Mouse (Mus musculus): ENCODE results near the gene Nkx6-2. TPM values are rescaled to one million over a fixed set of nuclear protein-coding genes. Genes with fewer than 3 reads are reported as not detected.

The Nkx6-2 gene
- polyA plus RNA-seq, 1 experiment = 1.4 TPM

DNA sequence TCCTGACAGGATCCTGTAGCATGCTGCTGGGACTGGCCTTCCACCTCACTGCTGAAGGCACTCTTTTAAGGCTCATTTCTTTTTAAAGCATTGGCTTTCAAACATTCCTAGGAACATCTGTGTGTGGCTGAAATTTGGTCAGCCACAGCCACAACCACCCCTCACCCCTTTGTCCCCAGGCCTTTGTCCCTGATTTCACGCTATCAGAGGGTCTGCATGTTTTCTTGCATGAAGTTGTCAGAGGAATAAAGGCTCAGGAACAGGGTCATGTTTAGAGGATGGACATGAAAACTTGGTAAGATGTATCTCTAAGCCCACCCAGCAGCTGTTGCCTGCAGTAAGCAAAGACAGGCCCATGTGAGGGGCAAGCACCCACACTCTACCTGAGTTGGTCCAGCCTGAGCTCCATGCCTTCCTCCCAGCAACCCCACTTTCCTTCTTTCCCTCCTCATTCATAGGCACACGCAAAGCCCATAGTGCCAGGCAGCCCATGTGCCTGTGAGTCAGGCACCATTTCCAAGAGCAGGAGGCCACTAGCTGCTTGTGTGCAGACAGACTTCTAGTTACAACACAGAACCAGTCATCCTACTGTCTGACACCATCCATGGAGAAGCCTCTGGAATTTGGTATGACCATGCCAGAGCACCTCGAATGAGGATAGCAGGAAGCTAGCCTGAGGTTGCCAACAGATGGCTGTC, 32.4 kb downstream of the Nkx6-2 start:
- Histone ChIP-seq H3K4me1 (ENCODE audit: control insufficient read depth, insufficient read depth, low read length) (no peaks in the 10 kb centered on the region), H3K36me3 (ENCODE audit: control insufficient read depth, insufficient read depth, low read length, poor library complexity, severe bottlenecking) (no peaks in the 10 kb centered on the region), H3K27ac (ENCODE audit: insufficient read depth, low read length) (no peak overlapping the region), H3K9me3 (replicated peaks; ENCODE audit: control insufficient read depth, insufficient read depth, low read length, poor library complexity, severe bottlenecking) (no peaks in the 10 kb centered on the region), H3K4me3 (ENCODE audit: low read depth, low read length) (no peak overlapping the region), H3K9ac (ENCODE audit: low read depth, poor library complexity, severe bottlenecking) (no peak overlapping the region), H3K27me3 (ENCODE audit: control insufficient read depth, insufficient read depth, low read length, poor library complexity, severe bottlenecking) (no peaks in the 10 kb centered on the region)
- TF ChIP-seq CTCF (IDR thresholded peaks at IDR 0.05; ENCODE audit: low read depth, low read length) (no peak), EP300 (IDR thresholded peaks at IDR 0.05; ENCODE audit: insufficient read depth, low read depth, low read length) (no peak), POLR2A (IDR thresholded peaks at IDR 0.05; ENCODE audit: insufficient read depth, low read length) (no peak)

DNA sequence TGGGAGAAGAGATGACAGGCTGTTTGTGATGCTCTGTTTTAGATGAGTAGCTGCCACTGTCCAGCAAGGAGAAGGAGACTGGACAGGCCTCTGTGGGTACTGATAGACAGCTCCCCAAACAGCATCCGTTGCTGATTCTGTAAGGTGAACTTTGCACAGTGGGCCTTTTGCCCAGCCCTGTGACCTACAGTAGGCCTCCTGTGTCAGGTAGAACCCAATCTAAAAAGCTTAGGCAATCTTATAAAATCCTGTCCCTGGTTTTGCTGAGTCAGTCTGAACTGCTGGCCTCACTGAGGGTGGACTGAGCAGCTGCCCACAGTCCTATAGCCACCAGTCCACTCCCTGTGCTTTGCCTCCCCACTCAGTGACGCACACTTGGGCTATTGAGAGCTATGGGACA, 35.3 kb downstream of the Nkx6-2 start:
- Histone ChIP-seq H3K9me3 (replicated peaks; ENCODE audit: control insufficient read depth, insufficient read depth, low read length, poor library complexity, severe bottlenecking) (no peaks in the 10 kb centered on the region), H3K27ac (ENCODE audit: insufficient read depth, low read length) (no peak overlapping the region), H3K36me3 (ENCODE audit: control insufficient read depth, insufficient read depth, low read length, poor library complexity, severe bottlenecking) (no peaks in the 10 kb centered on the region), H3K27me3 (ENCODE audit: control insufficient read depth, insufficient read depth, low read length, poor library complexity, severe bottlenecking) (no peaks in the 10 kb centered on the region), H3K4me3 (ENCODE audit: low read depth, low read length) (no peak overlapping the region), H3K4me1 (ENCODE audit: control insufficient read depth, insufficient read depth, low read length) (no peaks in the 10 kb centered on the region), H3K9ac (ENCODE audit: low read depth, poor library complexity, severe bottlenecking) (no peak overlapping the region)
- TF ChIP-seq POLR2A (IDR thresholded peaks at IDR 0.05; ENCODE audit: insufficient read depth, low read length) (no peak), EP300 (IDR thresholded peaks at IDR 0.05; ENCODE audit: insufficient read depth, low read depth, low read length) (no peak), CTCF (IDR thresholded peaks at IDR 0.05; ENCODE audit: low read depth, low read length) (no peak)

DNA sequence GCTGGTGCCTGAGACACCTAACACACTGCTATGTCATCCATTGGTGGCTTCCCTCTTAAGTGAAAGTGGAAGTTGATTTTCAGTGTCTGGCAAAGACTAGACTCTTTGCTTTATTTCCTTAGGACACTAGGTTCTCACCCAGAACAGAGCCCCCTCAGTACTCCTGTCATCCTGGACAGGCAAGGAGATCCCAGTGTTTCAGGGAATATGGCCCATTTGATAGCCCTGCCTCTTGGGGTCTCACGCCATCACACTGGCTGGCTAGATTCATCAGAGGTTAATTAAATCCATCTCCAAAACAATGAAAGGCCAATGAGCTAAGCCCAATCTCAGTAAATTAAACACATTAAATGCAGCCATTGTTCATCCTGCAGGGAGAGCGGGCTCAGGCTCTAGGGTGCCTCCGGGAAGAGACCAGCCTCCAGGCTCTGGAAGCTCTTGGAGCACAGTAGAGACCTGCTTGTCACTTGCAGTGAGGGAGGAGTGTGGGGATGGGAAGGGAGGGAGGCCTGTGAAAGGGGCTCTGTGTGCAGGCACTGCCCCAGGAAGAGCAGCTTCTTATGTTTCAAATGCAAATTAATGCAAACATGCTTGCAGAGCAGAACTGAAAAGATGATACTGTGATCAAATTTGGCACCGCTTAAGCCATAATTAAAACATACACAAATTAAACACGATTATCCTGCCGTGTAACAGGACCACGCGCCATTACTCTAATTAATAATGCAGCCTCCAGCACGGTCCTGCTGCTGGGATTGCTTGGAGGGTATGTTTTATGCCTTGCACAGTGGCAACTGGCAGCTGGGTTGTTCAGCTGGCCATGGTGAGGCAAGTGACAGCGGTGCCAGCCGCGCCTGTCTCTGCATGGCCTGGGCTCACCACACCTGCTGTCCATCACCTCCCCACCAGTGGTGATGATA, 37.6 kb downstream of the Nkx6-2 start:
- no peak for TF ChIP-seq CTCF (IDR thresholded peaks at IDR 0.05; ENCODE audit: low read depth, low read length)
- no peak for TF ChIP-seq EP300 (IDR thresholded peaks at IDR 0.05; ENCODE audit: insufficient read depth, low read depth, low read length)
- no peak for TF ChIP-seq POLR2A (IDR thresholded peaks at IDR 0.05; ENCODE audit: insufficient read depth, low read length)
- Histone ChIP-seq H3K4me1 (ENCODE audit: control insufficient read depth, insufficient read depth, low read length) (no peaks in the 10 kb centered on the region), H3K9ac (ENCODE audit: low read depth, poor library complexity, severe bottlenecking) (no peak overlapping the region), H3K36me3 (ENCODE audit: control insufficient read depth, insufficient read depth, low read length, poor library complexity, severe bottlenecking) (no peaks in the 10 kb centered on the region), H3K9me3 (replicated peaks; ENCODE audit: control insufficient read depth, insufficient read depth, low read length, poor library complexity, severe bottlenecking) (no peaks in the 10 kb centered on the region), H3K27me3 (ENCODE audit: control insufficient read depth, insufficient read depth, low read length, poor library complexity, severe bottlenecking) (no peaks in the 10 kb centered on the region), H3K4me3 (ENCODE audit: low read depth, low read length) (no peak overlapping the region), H3K27ac (ENCODE audit: insufficient read depth, low read length) (no peak overlapping the region)

DNA sequence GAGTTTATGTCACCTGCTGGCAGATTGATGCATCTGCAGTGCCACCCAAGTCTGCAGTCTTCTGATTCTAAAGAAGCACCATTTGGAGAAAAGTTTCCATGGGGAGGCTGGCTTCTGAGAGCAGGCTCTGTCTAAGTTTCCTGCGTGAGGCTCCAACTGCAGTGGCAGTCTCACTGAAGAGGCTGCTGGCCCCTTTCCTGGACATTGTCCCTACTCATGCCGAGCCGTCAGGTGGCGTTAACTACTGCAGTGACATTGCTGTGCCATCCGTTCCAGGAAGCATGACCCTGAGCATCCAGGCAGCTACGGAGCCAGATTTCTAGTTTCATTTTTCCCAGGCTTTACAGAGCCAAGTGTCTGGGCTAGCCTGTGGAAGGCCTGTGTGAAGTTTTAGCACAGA, 41.2 kb downstream of the Nkx6-2 start:
- no peaks in the 10 kb centered on the region for H3K9me3 ChIP-seq (replicated peaks; ENCODE audit: control insufficient read depth, insufficient read depth, low read length, poor library complexity, severe bottlenecking)
- H3K4me1 ChIP-seq (ENCODE audit: control insufficient read depth, insufficient read depth, low read length) = peaks cover 3% of the 10 kb centered on the region
- no peaks in the 10 kb centered on the region for H3K36me3 ChIP-seq (ENCODE audit: control insufficient read depth, insufficient read depth, low read length, poor library complexity, severe bottlenecking)
- no peaks in the 10 kb centered on the region for H3K27me3 ChIP-seq (ENCODE audit: control insufficient read depth, insufficient read depth, low read length, poor library complexity, severe bottlenecking)
- H3K4me3 ChIP-seq (ENCODE audit: low read depth, low read length) = no peak overlapping the region
- H3K27ac ChIP-seq (ENCODE audit: insufficient read depth, low read length) = no peak overlapping the region
- H3K9ac ChIP-seq (ENCODE audit: low read depth, poor library complexity, severe bottlenecking) = no peak overlapping the region
- TF ChIP-seq CTCF (IDR thresholded peaks at IDR 0.05; ENCODE audit: low read depth, low read length) (no peak), POLR2A (IDR thresholded peaks at IDR 0.05; ENCODE audit: insufficient read depth, low read length) (no peak), EP300 (IDR thresholded peaks at IDR 0.05; ENCODE audit: insufficient read depth, low read depth, low read length) (no peak)

GRCm38 (mm10) chr7:139540601-139541000, 42.0 kb downstream of the Nkx6-2 start:
- Histone ChIP-seq H3K27ac (ENCODE audit: insufficient read depth, low read length) (no peak overlapping the region), H3K9me3 (replicated peaks; ENCODE audit: control insufficient read depth, insufficient read depth, low read length, poor library complexity, severe bottlenecking) (no peaks in the 10 kb centered on the region), H3K36me3 (ENCODE audit: control insufficient read depth, insufficient read depth, low read length, poor library complexity, severe bottlenecking) (no peaks in the 10 kb centered on the region), H3K9ac (ENCODE audit: low read depth, poor library complexity, severe bottlenecking) (no peak overlapping the region), H3K4me3 (ENCODE audit: low read depth, low read length) (no peak overlapping the region), H3K27me3 (ENCODE audit: control insufficient read depth, insufficient read depth, low read length, poor library complexity, severe bottlenecking) (no peaks in the 10 kb centered on the region), H3K4me1 (ENCODE audit: control insufficient read depth, insufficient read depth, low read length) (peaks cover 3% of the 10 kb centered on the region)
- TF ChIP-seq EP300 (IDR thresholded peaks at IDR 0.05; ENCODE audit: insufficient read depth, low read depth, low read length) = no peak
- no peak for TF ChIP-seq CTCF (IDR thresholded peaks at IDR 0.05; ENCODE audit: low read depth, low read length)
- TF ChIP-seq POLR2A (IDR thresholded peaks at IDR 0.05; ENCODE audit: insufficient read depth, low read length) = no peak

DNA sequence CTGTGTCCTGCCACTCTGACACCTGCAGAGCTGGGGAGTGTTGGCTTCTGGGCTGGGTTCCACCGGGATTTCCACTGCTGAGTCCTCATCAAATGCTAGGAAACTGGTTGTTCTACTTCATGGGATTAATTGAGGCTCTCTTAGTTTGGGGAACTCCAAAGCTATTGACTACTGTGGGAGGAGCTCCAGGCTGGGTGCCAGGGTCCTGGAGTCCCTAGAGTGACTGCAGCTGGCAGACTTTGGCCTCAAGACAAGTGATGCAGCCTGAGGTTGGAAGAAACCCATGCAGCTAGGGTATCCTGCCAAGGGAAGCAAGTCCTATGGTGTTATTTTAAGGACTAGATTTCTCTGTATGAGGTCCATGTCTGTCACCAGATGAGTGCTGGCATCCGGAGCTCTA, 44.1 kb downstream of the Nkx6-2 start:
- Histone ChIP-seq H3K9me3 (replicated peaks; ENCODE audit: control insufficient read depth, insufficient read depth, low read length, poor library complexity, severe bottlenecking) (no peaks in the 10 kb centered on the region), H3K9ac (ENCODE audit: low read depth, poor library complexity, severe bottlenecking) (no peak overlapping the region), H3K27ac (ENCODE audit: insufficient read depth, low read length) (no peak overlapping the region), H3K4me3 (ENCODE audit: low read depth, low read length) (no peak overlapping the region), H3K36me3 (ENCODE audit: control insufficient read depth, insufficient read depth, low read length, poor library complexity, severe bottlenecking) (no peaks in the 10 kb centered on the region), H3K27me3 (ENCODE audit: control insufficient read depth, insufficient read depth, low read length, poor library complexity, severe bottlenecking) (no peaks in the 10 kb centered on the region), H3K4me1 (ENCODE audit: control insufficient read depth, insufficient read depth, low read length) (peaks cover 3% of the 10 kb centered on the region)
- TF ChIP-seq POLR2A (IDR thresholded peaks at IDR 0.05; ENCODE audit: insufficient read depth, low read length) = no peak
- TF ChIP-seq EP300 (IDR thresholded peaks at IDR 0.05; ENCODE audit: insufficient read depth, low read depth, low read length) = no peak
- TF ChIP-seq CTCF (IDR thresholded peaks at IDR 0.05; ENCODE audit: low read depth, low read length) = no peak
